Mouse (Mus musculus) MEL (cell line): Measurements from ENCODE around the gene Dync2h1. TPM values are rescaled to one million over a fixed set of nuclear protein-coding genes. Genes with fewer than 3 reads are reported as not detected.

Experiments
- DNase-seq: peaks from one replicate; pipeline ENCODE4 v3.0.0; 2011; ENCODE audit warnings: low read depth, low spot score
- H3K27ac ChIP-seq: 2 replicates; pipeline ENCODE4 v1.5.1; 2012; ENCODE audit warnings: low read depth, mild to moderate bottlenecking, control low read depth, low read length, moderate library complexity; ENCODE audit not compliant: control insufficient read depth
- H3K27me3 ChIP-seq, 2 experiments: fragments of 150-350 bp in 1 of 2; sonication (generic) in 1 of 2; 2 replicates each; pipeline ENCODE4 v1.6.1; 2012; ENCODE audit warnings: low read length in 2 of 2, mild to moderate bottlenecking in 2 of 2, improper control_type of control experiment in 1 of 2, moderate library complexity in 1 of 2; ENCODE audit not compliant: insufficient read depth in 2 of 2, control insufficient read depth in 1 of 2
- H3K36me3 ChIP-seq, 2 experiments: 2 replicates each; pipeline ENCODE4 v1.6.1; 2012 to 2014; ENCODE audit warnings: low read length in 2 of 2, improper control_type of control experiment in 1 of 2, inconsistent platforms in 1 of 2, mild to moderate bottlenecking in 1 of 2; ENCODE audit not compliant: insufficient read depth in 2 of 2, control insufficient read depth in 1 of 2
- H3K4me1 ChIP-seq, 2 experiments: fragments of 150-350 bp in 1 of 2; sonication (generic) in 1 of 2; 2 replicates each; pipeline ENCODE4 v1.6.1; 2012; ENCODE audit warnings: low read length in 2 of 2, improper control_type of control experiment in 1 of 2, mild to moderate bottlenecking in 1 of 2; ENCODE audit not compliant: insufficient read depth in 2 of 2, control insufficient read depth in 1 of 2
- H3K4me3 ChIP-seq, 2 experiments: fragments of 150-350 bp in 1 of 2; sonication (generic) in 1 of 2; 2 replicates each; pipeline ENCODE4 v1.5.1; 2012; ENCODE audit warnings: low read depth in 2 of 2, low read length in 2 of 2, mild to moderate bottlenecking in 2 of 2, moderate library complexity in 2 of 2, control low read depth in 1 of 2, improper control_type of control experiment in 1 of 2; ENCODE audit not compliant: control insufficient read depth in 1 of 2, insufficient read depth in 1 of 2
- H3K79me2 ChIP-seq: 2 replicates; pipeline ENCODE4 v1.6.1; 2012; ENCODE audit warnings: mild to moderate bottlenecking, low read length, moderate library complexity; ENCODE audit not compliant: control insufficient read depth, poor library complexity, insufficient read depth
- H3K9ac ChIP-seq: 2 replicates; pipeline ENCODE4 v1.6.1; 2012; ENCODE audit warnings: low read depth, mild to moderate bottlenecking, control low read depth, low read length, moderate library complexity; ENCODE audit not compliant: control insufficient read depth, poor library complexity, severe bottlenecking
- H3K9me3 ChIP-seq: fragments of 150-350 bp; sonication (generic); replicated peaks from 2 replicates; pipeline ENCODE4 v1.6.1; 2012; ENCODE audit warnings: mild to moderate bottlenecking, low read length, improper control_type of control experiment, moderate library complexity; ENCODE audit not compliant: insufficient read depth
- CHD1 ChIP-seq: IDR thresholded peaks from 2 replicates; pipeline ENCODE4 v1.6.1; 2012; ENCODE audit warnings: low read depth, mild to moderate bottlenecking, inconsistent platforms, low read length, improper control_type of control experiment
- CHD2 ChIP-seq: IDR thresholded peaks from 2 replicates; pipeline ENCODE4 v1.6.1; 2011; ENCODE audit warnings: low read length, improper control_type of control experiment
- CTCF ChIP-seq, 3 experiments: IDR thresholded peaks in 2 of 3; conservative IDR thresholded peaks in 1 of 3; 2 replicates each; pipeline ENCODE4 v1.5.1; 2011 to 2012; ENCODE audit warnings: low read length in 3 of 3, low read depth in 2 of 3, mild to moderate bottlenecking in 2 of 3, improper control_type of control experiment in 1 of 3, inconsistent platforms in 1 of 3, mixed read lengths in 1 of 3, moderate library complexity in 1 of 3; ENCODE audit not compliant: control insufficient read depth in 1 of 3, insufficient read depth in 1 of 3, poor library complexity in 1 of 3, severe bottlenecking in 1 of 3
- E2F4 ChIP-seq: IDR thresholded peaks from 2 replicates; pipeline ENCODE4 v1.6.1; 2011; ENCODE audit warnings: low read depth, low read length, improper control_type of control experiment, borderline replicate concordance
- ETS1 ChIP-seq: IDR thresholded peaks from 2 replicates; pipeline ENCODE4 v1.6.1; 2012; ENCODE audit warnings: low read depth, mild to moderate bottlenecking, inconsistent platforms, low read length, improper control_type of control experiment, moderate library complexity
- GATA1 ChIP-seq: IDR thresholded peaks from 2 replicates; pipeline ENCODE4 v1.6.1; 2011; ENCODE audit warnings: low read depth, low read length, improper control_type of control experiment
- JUND ChIP-seq: IDR thresholded peaks from 2 replicates; pipeline ENCODE4 v1.6.1; 2011; ENCODE audit warnings: low read depth, mild to moderate bottlenecking, improper control_type of control experiment, low read length
- KAT2A ChIP-seq: conservative IDR thresholded peaks from 2 replicates; pipeline ENCODE4 v1.6.1; 2012; ENCODE audit warnings: low read depth, low read length, improper control_type of control experiment, inconsistent platforms
- MAX ChIP-seq: IDR thresholded peaks from 2 replicates; pipeline ENCODE4 v1.6.1; 2011; ENCODE audit warnings: low read length, improper control_type of control experiment
- MAZ ChIP-seq: IDR thresholded peaks from 2 replicates; pipeline ENCODE4 v1.6.1; 2012; ENCODE audit warnings: low read depth, mild to moderate bottlenecking, inconsistent platforms, low read length, improper control_type of control experiment
- MYB ChIP-seq: IDR thresholded peaks from 2 replicates; pipeline ENCODE4 v1.6.1; 2011; ENCODE audit warnings: mild to moderate bottlenecking, low read depth, low read length, improper control_type of control experiment
- MYC ChIP-seq: IDR thresholded peaks from 2 replicates; pipeline ENCODE4 v1.6.1; 2011; ENCODE audit warnings: low read depth, mild to moderate bottlenecking, low read length, improper control_type of control experiment, moderate library complexity
- NRF1 ChIP-seq: IDR thresholded peaks from 2 replicates; pipeline ENCODE4 v1.6.1; 2014; ENCODE audit warnings: low read depth, mild to moderate bottlenecking, inconsistent platforms, low read length, improper control_type of control experiment, moderate library complexity; ENCODE audit not compliant: poor library complexity, insufficient read depth, severe bottlenecking
- POLR2AphosphoS5 ChIP-seq: IDR thresholded peaks from 2 replicates; pipeline ENCODE4 v1.6.1; 2012; ENCODE audit warnings: low read depth, borderline replicate concordance, mild to moderate bottlenecking, inconsistent platforms, low read length, moderate library complexity, mixed read lengths
- RAD21 ChIP-seq: IDR thresholded peaks from 2 replicates; pipeline ENCODE4 v1.6.1; 2011; ENCODE audit warnings: mild to moderate bottlenecking, low read depth, low read length, improper control_type of control experiment
- SMC3 ChIP-seq: IDR thresholded peaks from 2 replicates; pipeline ENCODE4 v1.6.1; 2011; ENCODE audit warnings: low read depth, low read length, improper control_type of control experiment
- TAL1 ChIP-seq: IDR thresholded peaks from 2 replicates; pipeline ENCODE4 v1.6.1; 2012; ENCODE audit warnings: mild to moderate bottlenecking, inconsistent platforms, low read length, moderate library complexity, mixed read lengths
- USF1 ChIP-seq: IDR thresholded peaks from 2 replicates; pipeline ENCODE4 v1.6.1; 2014; ENCODE audit warnings: low read depth, mild to moderate bottlenecking, inconsistent platforms, low read length, improper control_type of control experiment, moderate library complexity
- USF2 ChIP-seq, 2 experiments: IDR thresholded peaks; 2 replicates each; pipeline ENCODE4 v1.6.1; 2011 to 2012; ENCODE audit warnings: improper control_type of control experiment in 2 of 2, low read length in 2 of 2, borderline replicate concordance in 1 of 2, inconsistent platforms in 1 of 2, low read depth in 1 of 2, mild to moderate bottlenecking in 1 of 2; ENCODE audit not compliant: insufficient read depth in 1 of 2
- ZC3H11A ChIP-seq: IDR thresholded peaks from 2 replicates; pipeline ENCODE4 v1.6.1; 2012; ENCODE audit warnings: low read depth, mild to moderate bottlenecking, inconsistent platforms, low read length, improper control_type of control experiment
- ZKSCAN1 ChIP-seq: IDR thresholded peaks from 2 replicates; pipeline ENCODE4 v1.6.1; 2012; ENCODE audit warnings: low read depth, mild to moderate bottlenecking, inconsistent platforms, low read length, improper control_type of control experiment, moderate library complexity
- ZMIZ1 ChIP-seq: IDR thresholded peaks from 2 replicates; pipeline ENCODE4 v1.6.1; 2012; ENCODE audit warnings: low read depth, mild to moderate bottlenecking, inconsistent platforms, low read length, improper control_type of control experiment, moderate library complexity
- polyA plus RNA-seq, 2 experiments: library from polyadenylated mRNA; stranded (reverse) in 1 of 2; unstranded in 1 of 2; fragments of >175 nt in 1 of 2; fragments of >200 nt in 1 of 2; gene quantifications; 2 replicates each; pipeline versions ENCODE4 v1.2.1 to v1.2.4; 2012; ENCODE audit warnings: low replicate concordance in 2 of 2, low read depth in 1 of 2; ENCODE audit not compliant: insufficient read length in 2 of 2, insufficient read depth in 1 of 2, missing spikeins in 1 of 2
- total RNA-seq: library from RNA; depleted of rRNA; stranded (reverse); fragments of 300-350 nt; gene quantifications from 2 replicates; pipeline ENCODE4 v1.2.3, GENCODE M21; 2012

Gene Dync2h1
- total and polyA plus RNA-seq, 3 experiments: 3.2 to 4.5 TPM; not detected in 1

DNA sequence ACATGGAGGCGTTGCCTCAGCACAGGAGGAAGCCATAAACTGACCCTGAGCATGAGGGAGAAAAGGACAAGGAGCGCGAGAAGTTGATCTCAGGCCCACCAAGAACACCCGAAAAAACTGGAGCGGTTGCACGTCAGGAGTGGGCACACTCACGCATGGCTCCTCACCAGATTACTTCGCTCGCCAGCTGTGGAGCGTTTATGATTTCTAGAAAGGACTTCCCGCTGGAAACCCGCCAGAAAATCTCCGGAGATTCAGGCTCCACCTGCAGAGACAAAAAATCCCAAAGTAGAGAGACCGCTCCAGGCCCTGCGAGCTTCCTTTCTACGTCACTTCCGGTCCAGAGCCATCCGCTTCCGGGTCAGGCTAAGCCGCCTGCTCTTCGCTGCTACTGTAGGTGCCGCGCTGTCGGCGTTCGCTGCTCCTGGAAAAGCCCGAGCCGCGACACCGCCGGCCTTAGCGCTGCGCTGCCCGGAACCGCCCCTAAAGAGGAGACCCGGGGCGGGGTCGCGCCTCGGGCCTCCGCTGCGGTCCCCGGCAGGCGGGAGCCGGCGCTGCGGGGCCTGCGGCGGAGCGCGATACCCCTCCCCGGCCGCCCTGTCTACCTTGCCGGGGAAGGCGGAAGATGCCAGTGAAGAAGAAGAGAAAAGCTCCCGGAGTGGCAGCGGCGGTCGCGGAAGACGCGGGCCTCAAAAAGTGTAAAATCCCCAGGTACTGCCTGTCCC lies at the start of gene Dync2h1, which contains the start of gene Dcun1d5 (continued):
- TF ChIP-seq GATA1: no peak
- no peak for TF ChIP-seq SMC3
- TF ChIP-seq MYB: peak; percentile 39; the same call in 1 of the 2 replicates
- peak; percentile 87 for TF ChIP-seq MYC
- TF ChIP-seq, all 39 proteins: peak for 21

- no peak for DNase-seq
- H3K79me2 ChIP-seq: no peaks in the 10 kb centered on the region
- H3K36me3 ChIP-seq: peaks cover 0 to 3% of the 10 kb centered on the region in 2 experiments; a peak in 1 of 4 replicates
- no peaks in the 10 kb centered on the region for H3K9me3 ChIP-seq
- H3K27ac ChIP-seq: no peak overlapping the region
- H3K4me1 ChIP-seq: no peaks in the 10 kb centered on the region
- no peak overlapping the region for H3K9ac ChIP-seq
- TF ChIP-seq POLR2AphosphoS5 (no peak), MYC (no peak), TAL1 (no peak), ZC3H11A (no peak), CHD2 (no peak), ZKSCAN1 (no peak), E2F4 (no peak)
- TF ChIP-seq, all 39 proteins: peak for 0
- Histone ChIP-seq H3K27me3 (no peaks in the 10 kb centered on the region), H3K4me3 (no peak overlapping the region)
These were observed 37.2 kb upstream of the Dync2h1 start for GRCm38 (mm10) chr9:7221460-7221859.

- no peaks in the 10 kb centered on the region for H3K27me3 ChIP-seq
- H3K79me2 ChIP-seq: no peaks in the 10 kb centered on the region
- no peaks in the 10 kb centered on the region for H3K4me1 ChIP-seq
- H3K36me3 ChIP-seq: peaks cover 0 to 3% of the 10 kb centered on the region in 2 experiments; a peak in 1 of 4 replicates
- H3K27ac ChIP-seq: no peak overlapping the region
- H3K4me3 ChIP-seq: no peak overlapping the region
- H3K9me3 ChIP-seq: no peaks in the 10 kb centered on the region
- TF ChIP-seq KAT2A (no peak), NRF1 (no peak), RAD21 (0 out of 2 replicates have a peak, but pooled peaks have one; percentile 0), ETS1 (no peak), JUND (no peak), MAZ (no peak), CHD1 (no peak), USF1 (no peak), USF2 (IDR thresholded peaks at IDR 0.05; ENCODE audit: borderline replicate concordance in 1 of 2, insufficient read depth in 1 of 2, low read depth in 1 of 2, low read length in 2 of 2) (no peak), MAX (no peak), MYB (no peak), CTCF (IDR thresholded peaks at IDR 0.05 in 2 of 3, conservative IDR thresholded peaks at IDR 0.05 in 1 of 3; ENCODE audit: control insufficient read depth in 1 of 3, insufficient read depth in 1 of 3, low read depth in 2 of 3, low read length in 3 of 3, poor library complexity in 1 of 3, severe bottlenecking in 1 of 3) (0 out of 6 replicates have a peak, but pooled peaks of 1 of the 3 experiments have one; percentile 3), ZMIZ1 (no peak)
- H3K9ac ChIP-seq: no peak overlapping the region
- DNase-seq: no peak
These were observed 36.8 kb upstream of the Dync2h1 start for GRCm38 (mm10) chr9:7221024-7221423.
